Mouse (Mus musculus) midbrain, embryonic 11.5 days (tissue): ENCODE results near the gene Opn5. TPM values are rescaled to one million over a fixed set of nuclear protein-coding genes. Genes with fewer than 3 reads are reported as not detected.

Experiments used
- ATAC-seq: fragments of 200-750 bp; cut with Nextera tagmentation; 2 replicates; pipeline ENCODE4 v1.8.0; 2017; ENCODE audit warnings: moderate TSS enrichment, moderate library complexity; ENCODE audit not compliant: low FRiP score
- DNase-seq: peaks from one replicate; pipeline ENCODE4 v3.0.0; 2015; ENCODE audit warnings: low spot score; ENCODE audit errors: missing footprints
- H3K27ac ChIP-seq: fragments of 300-500 bp; sonication (generic); 2 replicates; pipeline ENCODE4 v1.5.1; 2014; ENCODE audit warnings: low read depth, low read length
- H3K27me3 ChIP-seq: fragments of 300-500 bp; sonication (generic); 2 replicates; pipeline ENCODE4 v1.6.1; 2014; ENCODE audit warnings: mild to moderate bottlenecking, low read length, moderate library complexity, mixed read lengths; ENCODE audit not compliant: control insufficient read depth, insufficient read depth
- H3K36me3 ChIP-seq: fragments of 300-500 bp; sonication (generic); 2 replicates; pipeline ENCODE4 v1.6.1; 2014; ENCODE audit warnings: mild to moderate bottlenecking, low read length, moderate library complexity, mixed read lengths; ENCODE audit not compliant: control insufficient read depth, insufficient read depth
- H3K4me1 ChIP-seq: fragments of 300-500 bp; sonication (generic); 2 replicates; pipeline ENCODE4 v1.6.1; 2014; ENCODE audit warnings: low read length; ENCODE audit not compliant: control insufficient read depth, insufficient read depth
- H3K4me2 ChIP-seq: fragments of 300-500 bp; sonication (generic); 2 replicates; pipeline ENCODE4 v1.6.1; 2014; ENCODE audit warnings: mild to moderate bottlenecking, moderate library complexity
- H3K4me3 ChIP-seq: fragments of 300-500 bp; sonication (generic); 2 replicates; pipeline ENCODE4 v1.5.1; 2014; ENCODE audit warnings: low read depth, low read length
- H3K9ac ChIP-seq: fragments of 300-500 bp; sonication (generic); 2 replicates; pipeline ENCODE4 v1.6.1; 2014; ENCODE audit warnings: low read length
- H3K9me3 ChIP-seq: fragments of 300-500 bp; sonication (generic); 2 replicates; pipeline ENCODE4 v1.6.1; 2016; ENCODE audit warnings: low read length; ENCODE audit not compliant: control insufficient read depth
- WGBS: fragments of 180-500 bp; shearing (Covaris S2); extraction: QIAGEN DNeasy Blood & Tissue Kit; methylation state at CpG from one replicate; pipeline ENCODE4 v1.1.7; 2014; 5-methylcytosine and 5-hydroxymethylcytosine counted together
- polyA plus RNA-seq: library from polyadenylated mRNA; unstranded; fragments of >200 nt; fragmentation: Nextera tagmentation; extraction: Ambion mirVana; gene quantifications from 2 replicates; pipeline ENCODE4 v1.2.1, GENCODE M21; 2014

The Opn5 gene
- 0.14 TPM in 1 of 2 replicates, not detected in the other for polyA plus RNA-seq

GRCm38 (mm10) chr17:42611295-42611694 is at the start of gene Opn5:
TSS of gene Opn5 (minus strand) at chr17:42611395.
- Histone ChIP-seq H3K36me3 (no peaks in the 10 kb centered on the region), H3K4me2 (no peak within 1 kb of the TSS), H3K4me3 (no peak within 1 kb of the TSS), H3K9me3 (no peaks in the 10 kb centered on the region), H3K27ac (no peak within 1 kb of the TSS), H3K4me1 (peaks cover 9% of the 10 kb centered on the region; the same call in 1 of the 2 replicates), H3K9ac (no peak within 1 kb of the TSS), H3K27me3 (no peaks in the 10 kb centered on the region)
- WGBS: 89% methylated on average over 8 of the region's 8 CpGs
- ATAC-seq (no peak), DNase-seq (no peak)

- H3K4me2 ChIP-seq: no peak overlapping the region
- H3K27ac ChIP-seq: no peak overlapping the region
- ATAC-seq: peak; percentile 92
These were observed 47.6 kb upstream of the Opn5 start for GRCm38 (mm10) chr17:42658634-42659422.

GRCm38 (mm10) chr17:42643416-42643815 is 32.2 kb upstream of the Opn5 start:
- no peak for DNase-seq
- Histone ChIP-seq H3K27ac (no peak overlapping the region), H3K27me3 (no peaks in the 10 kb centered on the region), H3K4me1 (no peaks in the 10 kb centered on the region), H3K9me3 (no peaks in the 10 kb centered on the region), H3K4me3 (no peak overlapping the region), H3K9ac (no peak overlapping the region), H3K36me3 (no peaks in the 10 kb centered on the region), H3K4me2 (no peak overlapping the region)
- 84% methylated on average over 3 of the region's 3 CpGs for WGBS
- no peak for ATAC-seq

More at GRCm38 (mm10) chr17:42658634-42659422, 47.6 kb upstream of the Opn5 start:
- Histone ChIP-seq H3K36me3 (no peaks in the 10 kb centered on the region), H3K4me1 (no peaks in the 10 kb centered on the region), H3K9ac (no peak overlapping the region), H3K27me3 (no peaks in the 10 kb centered on the region), H3K4me3 (no peak overlapping the region), H3K9me3 (no peaks in the 10 kb centered on the region)
- WGBS: 22% methylated on average over 14 of the region's 14 CpGs
- peak; percentile 95 for DNase-seq

- no peak overlapping the region for H3K4me2 ChIP-seq
- WGBS: 94% methylated on average over 2 of the region's 2 CpGs
- H3K9me3 ChIP-seq: no peaks in the 10 kb centered on the region
- ATAC-seq (no peak), DNase-seq (no peak)
- H3K36me3 ChIP-seq: no peaks in the 10 kb centered on the region
- no peak overlapping the region for H3K27ac ChIP-seq
- H3K27me3 ChIP-seq: no peaks in the 10 kb centered on the region
- no peak overlapping the region for H3K4me3 ChIP-seq
- no peak overlapping the region for H3K9ac ChIP-seq
- no peaks in the 10 kb centered on the region for H3K4me1 ChIP-seq
These were observed 19.0 kb upstream of the Opn5 start for GRCm38 (mm10) chr17:42630206-42630605.

- ATAC-seq: peak; percentile 57
These were observed 2.0 kb upstream of the Opn5 start for GRCm38 (mm10) chr17:42613043-42613737.

GRCm38 (mm10) chr17:42608270-42608669 is 2.9 kb downstream of the Opn5 start:
- Histone ChIP-seq H3K27ac (no peak overlapping the region), H3K9me3 (no peaks in the 10 kb centered on the region), H3K27me3 (no peaks in the 10 kb centered on the region), H3K4me2 (no peak overlapping the region), H3K4me3 (no peak overlapping the region), H3K36me3 (no peaks in the 10 kb centered on the region), H3K4me1 (peaks cover 9% of the 10 kb centered on the region; the same call in 1 of the 2 replicates), H3K9ac (no peak overlapping the region)
- 19% methylated on average over 3 of the region's 3 CpGs for WGBS
- ATAC-seq (peak; percentile 51; the same call in 1 of the 2 replicates), DNase-seq (peak; percentile 88)

More at GRCm38 (mm10) chr17:42613043-42613737, 2.0 kb upstream of the Opn5 start:
- DNase-seq: peak; percentile 94
- Histone ChIP-seq H3K4me1 (peaks cover 7% of the 10 kb centered on the region; the same call in 1 of the 2 replicates), H3K4me2 (no peak overlapping the region), H3K9ac (no peak overlapping the region), H3K4me3 (no peak overlapping the region), H3K27ac (no peak overlapping the region), H3K9me3 (no peaks in the 10 kb centered on the region), H3K36me3 (no peaks in the 10 kb centered on the region), H3K27me3 (no peaks in the 10 kb centered on the region)
- WGBS: 34% methylated on average over 6 of the region's 6 CpGs

- H3K4me1 ChIP-seq: peaks cover under 1% of the 10 kb centered on the region; the same call in 1 of the 2 replicates
- 31% methylated on average over 15 of the region's 15 CpGs for WGBS
- DNase-seq: peak; percentile 98
- no peaks in the 10 kb centered on the region for H3K36me3 ChIP-seq
- no peaks in the 10 kb centered on the region for H3K9me3 ChIP-seq
- H3K4me2 ChIP-seq: no peak overlapping the region
- no peaks in the 10 kb centered on the region for H3K27me3 ChIP-seq
- no peak overlapping the region for H3K9ac ChIP-seq
- ATAC-seq: peak; percentile 85
- no peak overlapping the region for H3K27ac ChIP-seq
- no peak overlapping the region for H3K4me3 ChIP-seq
These were observed 8.1 kb downstream of the Opn5 start for GRCm38 (mm10) chr17:42602829-42603784.

GRCm38 (mm10) chr17:42586486-42586885 is 24.7 kb downstream of the Opn5 start:
- 83% methylated on average over 1 of the region's 1 CpGs for WGBS
- no peak overlapping the region for H3K9ac ChIP-seq
- no peaks in the 10 kb centered on the region for H3K27me3 ChIP-seq
- no peaks in the 10 kb centered on the region; the same call in 1 of the 2 replicates for H3K4me1 ChIP-seq
- DNase-seq: no peak
- no peak overlapping the region for H3K27ac ChIP-seq
- H3K9me3 ChIP-seq: no peaks in the 10 kb centered on the region
- ATAC-seq: no peak
- H3K4me3 ChIP-seq: no peak overlapping the region
- no peaks in the 10 kb centered on the region for H3K36me3 ChIP-seq
- no peak overlapping the region for H3K4me2 ChIP-seq
